Mouse (Mus musculus): ENCODE measurements around the gene Npcd. TPM values are rescaled to one million over a fixed set of nuclear protein-coding genes. Genes with fewer than 3 reads are reported as not detected.

Gene Npcd
- 10 to 100 TPM; 21.9 to 36.2 TPM for total RNA-seq (2021)
- long read RNA-seq, experiment 1, partial matches to known transcripts: 12 of 18 reads
- long read RNA-seq, experiment 1, other reads (novel, unspliced or antisense): 6 of 18 reads
- long read RNA-seq, experiment 2, partial matches to known transcripts: 19 of 36 reads
- long read RNA-seq, experiment 2, other reads (novel, unspliced or antisense): 17 of 36 reads

DNA sequence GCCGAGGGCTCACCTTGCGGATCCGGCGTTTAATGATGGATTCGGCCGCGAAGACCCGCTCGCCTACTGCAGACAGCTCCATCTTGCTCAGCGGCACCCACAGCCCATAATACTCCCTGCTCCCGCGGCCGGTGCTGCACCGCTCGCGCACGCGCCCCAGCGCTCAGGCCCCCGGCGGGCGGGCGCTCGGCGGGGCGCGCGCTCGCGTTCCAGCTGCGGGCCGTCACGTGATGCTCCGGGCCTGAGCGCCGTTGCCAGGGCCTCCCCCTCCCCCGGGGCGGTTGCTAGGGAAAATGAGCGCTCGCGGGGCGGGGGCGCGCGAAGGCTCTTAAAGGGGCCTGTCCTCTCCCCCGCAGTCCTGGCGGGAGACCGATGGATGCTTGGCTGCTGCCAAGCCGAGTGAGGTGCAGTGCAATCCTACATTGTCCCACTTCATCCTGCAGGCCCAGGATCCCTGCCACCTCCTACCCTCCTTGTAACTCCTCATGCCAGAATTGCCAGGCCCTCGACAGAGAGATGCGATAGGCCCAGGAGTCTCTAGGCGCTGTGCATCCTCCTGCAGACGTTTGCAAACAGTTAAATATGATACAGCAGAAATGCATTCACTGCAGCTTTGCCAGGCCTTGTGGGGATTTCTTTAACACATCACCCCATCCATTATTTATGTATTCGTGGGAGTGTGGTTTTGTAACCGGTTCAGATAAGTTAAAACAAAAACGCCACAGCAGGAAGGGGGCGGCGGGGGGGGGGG lies at the start of gene Npcd, which contains the start of gene Cbx6:
Gene Npcd (minus strand): TSS at position 108 of the 751 bp plus-strand sequence.
Gene Cbx6 (minus strand): TSS at position 559 of the 751 bp plus-strand sequence.
- peak; percentile 98 to 99 for DNase-seq (ENCODE audit: low spot score in 2 of 2)

- peak; percentile 94 to 96 for DNase-seq (ENCODE audit: low spot score in 2 of 2)
Measured at GRCm38 (mm10) chr15:79883352-79883822, 49.4 kb upstream of the Npcd start.

- peak; percentile 52 to 74 for DNase-seq (ENCODE audit: low spot score in 2 of 2)
Measured at GRCm38 (mm10) chr15:79882623-79883267, 48.7 kb upstream of the Npcd start.

DNA sequence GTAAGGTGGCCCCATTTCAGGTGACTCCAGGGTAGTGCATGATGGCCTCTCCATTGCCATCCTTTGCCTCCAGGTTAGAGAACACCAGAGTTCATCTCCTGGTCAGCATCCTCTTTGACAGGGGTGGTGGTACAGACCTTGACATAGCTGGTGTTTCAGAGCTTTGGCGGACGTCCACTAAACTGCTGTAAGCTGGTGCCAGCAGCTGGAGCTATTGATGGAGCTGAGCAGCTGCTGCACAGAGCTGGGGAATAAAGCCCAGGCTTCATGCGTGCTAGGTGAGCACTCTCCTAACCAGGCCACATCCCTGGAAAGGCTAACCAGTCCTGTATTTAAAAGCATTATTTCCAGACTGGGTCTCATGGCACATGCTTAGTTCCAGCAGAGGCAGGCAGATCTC lies 46.4 kb upstream of the Npcd start:
- no peak for DNase-seq (ENCODE audit: low spot score in 2 of 2)

DNA sequence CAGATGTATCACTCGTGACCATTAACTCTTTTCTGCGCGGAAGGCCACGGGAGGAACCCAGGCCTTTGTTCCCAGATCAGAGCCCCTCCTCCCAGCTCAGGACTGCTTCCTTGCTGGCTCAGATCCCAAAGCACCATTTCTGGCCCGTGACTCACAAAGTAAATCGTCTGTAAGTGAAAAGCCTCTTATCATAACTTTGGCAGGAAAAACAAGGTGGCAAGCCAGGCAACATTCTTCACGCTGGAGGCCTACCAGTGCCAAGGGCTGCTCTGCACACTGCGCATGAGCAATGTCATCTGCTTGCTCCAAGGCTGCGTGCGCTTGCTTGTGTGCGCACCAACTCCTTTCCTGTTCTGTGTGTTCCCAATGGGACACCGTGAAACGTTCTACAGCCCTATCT lies 45.3 kb upstream of the Npcd start:
- peak; percentile 54 to 78 for DNase-seq (ENCODE audit: low spot score in 2 of 2)

DNA sequence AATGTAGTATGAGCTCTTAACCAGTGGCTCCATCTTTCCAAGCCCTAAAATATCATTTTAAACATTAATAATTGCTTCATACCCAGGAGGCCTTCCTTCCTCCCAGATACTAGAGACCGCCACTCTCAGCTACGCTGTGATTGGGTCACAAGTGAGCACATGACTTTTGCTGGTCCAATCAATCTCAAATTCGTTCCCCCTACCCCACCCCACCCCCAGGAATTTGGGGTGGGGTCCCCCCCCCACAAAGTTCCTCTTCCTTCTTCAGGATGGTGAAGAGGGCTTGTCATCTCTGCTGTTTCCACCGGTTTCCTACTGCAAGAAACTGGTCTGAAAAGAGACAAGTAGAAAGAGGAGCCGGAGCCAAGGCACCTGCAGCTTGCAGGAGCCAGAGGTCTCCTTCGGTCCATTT lies 44.7 kb upstream of the Npcd start:
- no peak for DNase-seq (ENCODE audit: low spot score in 2 of 2)

GRCm38 (mm10) chr15:79875261-79875995 lies 41.4 kb upstream of the Npcd start:
- no peak for DNase-seq (ENCODE audit: low spot score in 2 of 2)

DNA sequence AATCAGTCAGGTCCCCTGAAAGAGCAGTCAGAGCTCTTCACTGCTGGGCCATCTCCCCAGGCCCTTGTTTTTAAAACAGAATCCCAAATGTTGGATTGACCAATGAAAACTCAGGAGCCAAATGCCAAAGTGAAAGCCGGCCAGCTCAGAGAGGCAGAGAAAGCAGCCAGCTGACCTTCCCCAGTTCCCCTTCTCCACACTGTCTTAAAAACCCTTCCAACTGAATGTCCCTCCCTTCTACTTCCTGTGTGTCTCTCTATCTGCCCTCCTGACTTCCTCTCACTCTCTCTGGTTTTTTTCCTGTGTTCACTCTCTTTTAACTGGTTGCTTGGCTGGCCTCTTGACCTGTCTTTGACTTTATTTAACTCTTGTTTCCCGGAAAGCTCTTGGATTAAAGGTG lies 40.0 kb upstream of the Npcd start:
- DNase-seq (ENCODE audit: low spot score in 2 of 2): no peak

DNA sequence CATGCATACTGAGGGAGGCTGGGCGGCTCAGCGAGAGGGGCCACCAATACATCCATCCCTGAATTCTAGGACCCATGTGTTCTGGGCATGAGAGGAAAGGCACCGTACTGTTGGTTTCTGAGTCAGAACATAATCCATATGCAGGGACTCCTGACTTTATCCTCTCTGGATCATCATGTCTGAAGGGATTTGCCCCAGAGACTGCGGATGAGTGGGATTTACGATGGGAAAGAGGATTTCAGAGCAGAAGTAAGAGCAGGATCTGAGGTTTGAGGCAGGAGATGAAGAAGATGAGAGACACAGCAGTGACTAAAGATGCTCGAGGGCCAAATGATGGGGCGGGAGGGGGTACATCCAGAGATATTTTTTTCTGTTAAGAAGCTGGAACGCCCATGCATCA lies 39.5 kb upstream of the Npcd start:
- DNase-seq (ENCODE audit: low spot score in 2 of 2): no peak

DNA sequence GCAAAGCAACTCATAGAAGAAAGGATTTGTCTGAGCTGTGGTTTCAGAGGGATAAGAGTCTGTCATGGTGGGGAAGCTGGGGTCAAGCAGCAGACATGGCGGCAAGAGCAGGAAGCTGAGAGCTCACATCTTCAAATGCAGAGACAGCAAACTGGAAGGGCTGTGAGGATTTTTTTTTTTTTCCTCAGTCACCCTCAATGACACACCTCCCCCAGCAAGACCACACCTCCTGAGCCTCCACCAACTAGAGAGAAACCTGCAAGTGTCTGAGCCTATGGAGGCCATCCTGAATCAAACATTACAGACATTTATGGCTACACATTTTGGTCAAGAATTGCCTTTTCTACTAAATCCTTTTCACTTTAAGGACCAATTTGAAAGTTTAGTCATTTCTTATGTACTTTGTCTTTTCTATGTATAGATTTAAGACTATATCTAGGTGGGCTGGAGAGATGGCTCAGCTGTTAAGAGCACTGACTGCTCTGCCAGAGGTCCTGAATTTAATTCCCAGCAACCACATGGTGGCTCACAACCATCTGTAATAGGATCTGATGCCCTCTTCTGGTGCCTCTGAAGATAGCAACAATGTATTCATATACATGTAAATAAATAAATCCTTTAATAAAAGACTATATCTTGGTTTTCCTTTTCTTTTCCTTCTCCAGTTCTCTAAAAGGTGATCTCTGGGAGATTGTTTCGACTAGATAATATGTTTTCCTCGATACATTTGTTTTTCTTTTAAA lies 33.4 kb upstream of the Npcd start:
- DNase-seq (ENCODE audit: low spot score in 2 of 2): no peak

DNA sequence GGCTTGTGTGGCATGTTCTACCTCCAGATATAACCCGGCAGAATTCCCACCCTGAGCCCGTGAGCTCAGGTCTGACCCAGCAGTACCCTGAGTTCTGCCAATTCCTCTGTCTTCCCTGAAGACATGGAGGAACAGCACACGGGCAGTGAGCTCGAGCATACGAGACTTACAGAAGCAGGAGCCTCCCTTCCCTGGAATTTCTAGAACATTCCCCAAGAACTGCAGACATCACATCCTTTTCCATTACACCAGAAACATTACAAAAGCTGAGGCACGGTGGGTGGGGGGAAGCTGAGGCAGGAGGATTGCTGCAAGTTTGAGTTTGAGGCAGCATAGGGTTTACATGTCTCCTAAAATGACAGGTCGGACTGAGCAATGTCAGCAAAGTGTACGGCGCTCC lies 25.8 kb upstream of the Npcd start:
- DNase-seq (ENCODE audit: low spot score in 2 of 2): no peak

GRCm38 (mm10) chr15:79858979-79859378 lies 24.9 kb upstream of the Npcd start:
- no peak for DNase-seq (ENCODE audit: low spot score in 2 of 2)

GRCm38 (mm10) chr15:79850143-79850542 lies 16.1 kb upstream of the Npcd start:
- no peak for DNase-seq (ENCODE audit: low spot score in 2 of 2)

DNA sequence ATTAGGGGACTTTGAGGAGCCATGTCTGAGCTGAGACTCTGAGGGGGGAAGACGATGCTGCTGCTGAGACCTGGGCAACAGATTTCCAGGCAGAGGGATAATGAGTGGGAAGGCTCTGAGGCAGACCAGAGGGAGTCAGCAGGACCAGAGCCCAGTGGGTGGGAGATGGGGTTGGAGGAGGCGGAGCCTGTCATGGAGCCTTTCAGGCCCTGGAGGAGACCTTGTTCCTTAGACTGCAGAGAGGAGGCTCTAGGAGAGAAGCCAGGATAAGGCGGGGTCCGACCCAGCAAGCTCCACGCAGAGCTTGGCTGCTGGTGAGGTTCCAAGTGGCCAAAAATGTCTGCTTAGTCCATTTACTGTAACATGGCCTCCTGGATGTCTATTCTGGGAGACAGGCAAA lies 13.1 kb upstream of the Npcd start:
- peak in 1 of 2 experiments; percentile 10 for DNase-seq (ENCODE audit: low spot score in 2 of 2)

DNA sequence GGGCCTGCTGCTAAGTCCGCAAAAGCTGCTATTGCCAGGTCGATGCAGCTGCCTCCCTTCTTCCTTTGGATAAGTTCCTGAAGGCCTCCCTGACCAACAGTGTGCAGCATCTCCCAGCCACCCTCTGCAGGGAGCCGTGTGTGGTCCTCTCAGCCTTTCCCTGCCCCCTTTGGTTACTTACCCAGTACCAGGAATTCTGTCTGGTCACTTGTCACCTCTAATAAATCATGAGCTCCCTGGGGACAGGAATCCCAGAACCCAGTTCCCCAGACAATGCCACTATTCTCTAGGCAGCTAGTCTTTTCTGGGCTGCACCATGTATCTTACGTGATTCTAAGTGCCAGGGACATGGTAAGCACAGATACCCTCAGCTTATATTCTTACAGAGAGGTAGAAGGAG lies 11.9 kb upstream of the Npcd start:
- no peak for DNase-seq (ENCODE audit: low spot score in 2 of 2)

GRCm38 (mm10) chr15:79842985-79843384 lies 8.9 kb upstream of the Npcd start:
- no peak for DNase-seq (ENCODE audit: low spot score in 2 of 2)

- DNase-seq (ENCODE audit: low spot score in 2 of 2): no peak
Measured at GRCm38 (mm10) chr15:79840281-79840680, 6.2 kb upstream of the Npcd start.

DNA sequence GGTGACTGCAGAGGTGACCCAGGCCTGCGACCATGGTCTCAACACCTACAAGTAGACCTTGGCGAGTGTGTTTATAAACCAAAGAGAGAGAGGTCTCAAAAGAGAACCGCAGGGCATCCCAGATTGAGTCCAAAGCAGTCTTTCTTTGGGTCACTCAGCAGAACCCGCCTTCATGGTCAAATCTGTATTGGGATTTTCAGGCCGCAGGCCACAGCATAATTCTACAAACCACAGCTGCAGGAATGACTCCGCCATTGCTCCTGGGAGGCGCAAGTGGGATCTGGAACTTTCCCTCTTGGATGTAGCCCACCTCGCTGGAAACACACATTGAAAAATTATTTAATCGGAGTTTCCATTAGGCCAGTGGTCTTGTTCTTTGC lies 834 bp upstream of the Npcd start:
- no peak for DNase-seq (ENCODE audit: low spot score in 2 of 2)

DNA sequence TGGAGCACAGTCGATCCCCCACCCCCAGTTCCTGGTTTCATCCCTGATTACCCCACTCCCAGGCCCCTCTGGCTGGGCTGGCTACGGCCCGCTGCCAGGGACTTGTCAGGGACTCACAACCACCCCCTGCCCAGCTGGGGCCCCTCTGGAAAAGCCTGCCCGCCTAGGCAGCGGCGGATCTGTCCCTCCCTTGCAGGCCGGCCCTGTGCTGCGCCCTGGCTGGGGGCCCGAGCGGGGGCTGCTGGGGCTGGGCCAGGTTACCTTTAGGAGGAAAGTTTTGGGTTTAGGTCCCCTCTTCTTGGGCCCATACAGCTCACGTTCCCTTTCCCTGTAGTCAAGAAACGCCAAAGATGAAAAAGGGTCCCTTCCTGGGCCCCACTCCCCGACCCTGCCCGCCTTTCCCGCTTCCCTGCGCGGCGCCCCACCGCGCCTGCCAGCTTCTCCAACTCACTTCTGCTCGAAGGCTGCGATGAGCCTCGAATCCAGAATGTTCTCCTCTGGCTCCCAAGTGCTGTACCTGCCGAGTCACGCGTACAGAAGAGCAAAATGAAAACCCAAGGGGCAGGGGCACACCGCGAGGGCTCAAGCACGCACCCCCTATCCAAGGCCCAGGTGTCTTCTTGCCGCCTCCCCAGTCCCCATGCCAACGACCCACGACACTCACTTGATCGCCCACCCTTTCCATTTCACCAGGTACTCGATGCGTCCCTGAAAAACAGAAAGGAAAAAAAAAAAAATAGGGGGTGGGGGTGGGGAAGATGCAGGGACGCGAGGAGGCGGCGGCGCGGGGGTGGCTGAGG lies 586 bp downstream of the Npcd start:
- DNase-seq (ENCODE audit: low spot score in 2 of 2): peak in 1 of 2 experiments; percentile 52
